9 mouse cellular contexts compared by ENCODE assay signal in genomic region chr19:23162387-23162809, GRCm38 (mm10). TPM values are rescaled to one million over a fixed set of nuclear protein-coding genes. Genes with fewer than 3 reads are reported as not detected.
DNase-seq lines count a peak whose midpoint lies in the region; ATAC-seq and TF ChIP-seq lines count a peak whose summit lies in the region.
"Had no signal": no experiment of that assay in that cellular context is flagged by ENCODE, and none has a peak within 500 bp of the region (broad histone marks: within the 10 kb centered on the region; RNA-seq: fewer than 3 reads in every experiment).

No protein-coding gene starts in this region.

- no peak overlapping the region for H3K4me2 ChIP-seq in stomach, postnatal 0 days (replicated peaks; ENCODE audit: low read depth)
- H3K4me2 ChIP-seq in forebrain, embryonic 13.5 days: no peak overlapping the region

- 19% methylated on average over 8 of the region's 8 CpGs for WGBS in embryonic facial prominence, embryonic 10.5 days
- 25% methylated on average over 8 of the region's 8 CpGs for WGBS in stomach, postnatal 0 days
- WGBS in forebrain, embryonic 13.5 days: 19% methylated on average over 8 of the region's 8 CpGs

- no peak for TF ChIP-seq CTCF in stomach, postnatal 0 days (IDR thresholded peaks at IDR 0.05; ENCODE audit: low read depth)

- TF ChIP-seq EP300 in stomach, postnatal 0 days (optimal IDR thresholded peaks at IDR 0.05): no peak

- H3K4me1 ChIP-seq in megakaryocyte, embryonic 14.5 days: peaks cover 41% of the 10 kb centered on the region
- H3K4me1 ChIP-seq in embryonic facial prominence, embryonic 10.5 days: peaks cover 18% of the 10 kb centered on the region
- peaks cover 7% of the 10 kb centered on the region; the same call in 1 of the 2 replicates for H3K4me1 ChIP-seq in stomach, postnatal 0 days (replicated peaks; ENCODE audit: control insufficient read depth, insufficient read depth)
- peaks cover 7% of the 10 kb centered on the region for H3K4me1 ChIP-seq in forebrain, embryonic 13.5 days

- DNase-seq in heart, adult 11 months: peak; percentile 91
- DNase-seq in heart, adult 8-10 months (ENCODE audit: low spot score): no peak
- peak; percentile 35 for DNase-seq in embryonic facial prominence, embryonic 10.5 days (ENCODE audit: low spot score)
- DNase-seq in stomach, postnatal 0 days (ENCODE audit: low spot score): no peak
- no peak for DNase-seq in retina, embryonic 14.5 days (ENCODE audit: low spot score)

- H3K9ac ChIP-seq in stomach, postnatal 0 days (ENCODE audit: low read length): no peak overlapping the region
- no peak overlapping the region for H3K9ac ChIP-seq in forebrain, embryonic 13.5 days

- ATAC-seq in megakaryocyte, adult 5-6 weeks (ENCODE audit: poor library complexity, severe bottlenecking): no peak
- ATAC-seq in stomach, postnatal 0 days (ENCODE audit: low FRiP score, low TSS enrichment): 0 out of 2 replicates have a peak, but pooled peaks have one; percentile 8
- ATAC-seq in forebrain, embryonic 13.5 days: no peak

- no peak overlapping the region for H3K27ac ChIP-seq in embryonic facial prominence, embryonic 10.5 days (replicated peaks)
- H3K27ac ChIP-seq in stomach, postnatal 0 days (replicated peaks): no peak overlapping the region
- no peak overlapping the region for H3K27ac ChIP-seq in forebrain, embryonic 13.5 days

- peak overlapping the region; percentile 35 for H3K4me3 ChIP-seq in megakaryocyte, embryonic 14.5 days (replicated peaks)
- H3K4me3 ChIP-seq in embryonic facial prominence, embryonic 10.5 days: no peak overlapping the region
- H3K4me3 ChIP-seq in stomach, postnatal 0 days (ENCODE audit: low read depth, low read length): no peak overlapping the region
- no peak overlapping the region for H3K4me3 ChIP-seq in forebrain, embryonic 13.5 days
- H3K4me3 ChIP-seq: erythroblast, embryonic 14.5 days had no signal

- H3K27me3 ChIP-seq in megakaryocyte, embryonic 14.5 days (replicated peaks): no peaks in the 10 kb centered on the region
- no peaks in the 10 kb centered on the region for H3K27me3 ChIP-seq in embryonic facial prominence, embryonic 10.5 days (replicated peaks; ENCODE audit: low read depth, poor library complexity, severe bottlenecking)
- no peaks in the 10 kb centered on the region for H3K27me3 ChIP-seq in stomach, postnatal 0 days (ENCODE audit: control insufficient read depth, insufficient read depth, low read length)
- H3K27me3 ChIP-seq in forebrain, embryonic 13.5 days: no peaks in the 10 kb centered on the region

- H3K36me3 ChIP-seq in megakaryocyte, embryonic 14.5 days (replicated peaks; ENCODE audit: low read length): peaks cover 79% of the 10 kb centered on the region
- H3K36me3 ChIP-seq in embryonic facial prominence, embryonic 10.5 days (replicated peaks): no peaks in the 10 kb centered on the region
- H3K36me3 ChIP-seq in stomach, postnatal 0 days (ENCODE audit: control insufficient read depth, insufficient read depth, low read length): peaks cover 3% of the 10 kb centered on the region; the same call in 1 of the 2 replicates
- no peaks in the 10 kb centered on the region for H3K36me3 ChIP-seq in forebrain, embryonic 13.5 days (ENCODE audit: poor library complexity, severe bottlenecking)

- no peaks in the 10 kb centered on the region for H3K9me3 ChIP-seq in megakaryocyte, embryonic 14.5 days
- H3K9me3 ChIP-seq in embryonic facial prominence, embryonic 10.5 days: no peaks in the 10 kb centered on the region
- H3K9me3 ChIP-seq in stomach, postnatal 0 days (ENCODE audit: control insufficient read depth, low read length): no peaks in the 10 kb centered on the region
- no peaks in the 10 kb centered on the region for H3K9me3 ChIP-seq in forebrain, embryonic 13.5 days (replicated peaks)

RNA-seq across cellular contexts. Expression of gene Klf9, which starts 21.4 kb away (rescaled TPM):
- 100 to 1,000 TPM in 3 of 4 experiments, 10 to 100 TPM in 1; 94.4 to 149 (median 104) TPM for total RNA-seq in heart, adult 8-10 months (2022)
- 4.7 and 12.2 TPM in 2 replicates for polyA plus RNA-seq in megakaryocyte, embryonic 14.5 days (2012; ENCODE audit: insufficient read depth, low replicate concordance)
- 7.0 and 9.4 TPM in 2 replicates for total RNA-seq in megakaryocyte, adult 5-6 weeks (2015)
- total RNA-seq in megakaryocyte, adult 5-6 weeks (2017): 5.4 and 6.2 TPM in 2 replicates
- polyA plus RNA-seq in embryonic facial prominence, embryonic 10.5 days (2016; fragmentation: Nextera tagmentation; extraction: Ambion mirVana): 0.79 and 0.96 TPM in 2 replicates
- polyA plus RNA-seq in stomach, postnatal 0 days (2015; fragmentation: Nextera tagmentation; extraction: Ambion mirVana): 11.3 and 17.4 TPM in 2 replicates
- 0.97 and 1.0 TPM in 2 replicates for polyA plus RNA-seq in forebrain, embryonic 13.5 days (2015; fragmentation: Nextera tagmentation; extraction: Ambion mirVana)

Comparison
In these comparisons a context has a peak if more than half of its experiments do, and no peak if none do; other contexts are left out.
1. DNase-seq: peak in heart, adult 11 months (single experiment) and embryonic facial prominence, embryonic 10.5 days (single experiment); none in heart, adult 8-10 months (single experiment), stomach, postnatal 0 days (single experiment) and retina, embryonic 14.5 days (single experiment).